Mouse (Mus musculus): Measurements from ENCODE around the gene Hdac4. TPM values are rescaled to one million over a fixed set of nuclear protein-coding genes. Genes with fewer than 3 reads are reported as not detected.

Hdac4 gene
- polyA plus RNA-seq, 1 experiment, result 0.35 TPM

DNA sequence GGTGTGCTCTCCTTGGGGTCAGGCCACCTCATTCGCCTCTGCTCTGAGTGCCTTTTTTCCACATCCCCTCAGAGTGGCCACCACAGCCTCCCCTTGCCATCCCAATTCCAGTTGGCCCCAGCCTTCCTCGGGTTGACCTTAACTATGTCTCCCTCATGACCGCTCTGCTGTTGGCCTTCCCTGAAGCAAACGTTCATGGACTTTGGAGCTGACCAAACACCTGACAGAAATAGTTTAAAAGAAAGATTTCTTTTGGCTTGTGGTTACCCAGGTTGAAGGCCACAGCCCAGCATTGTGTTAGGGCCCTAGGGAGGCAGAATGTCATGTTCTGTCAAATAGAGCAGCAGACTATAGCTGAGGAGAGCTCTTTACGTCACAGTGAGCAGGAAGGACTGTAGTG lies 301.2 kb downstream of the Hdac4 start:
- Histone ChIP-seq H3K27me3 (ENCODE audit: control insufficient read depth) (no peaks in the 10 kb centered on the region), H3K9me3 (ENCODE audit: control insufficient read depth, low read length) (peaks cover 13% of the 10 kb centered on the region), H3K4me3 (replicated peaks) (no peak overlapping the region), H3K4me1 (ENCODE audit: control insufficient read depth) (no peaks in the 10 kb centered on the region), H3K36me3 (ENCODE audit: control insufficient read depth) (no peaks in the 10 kb centered on the region)
- TF ChIP-seq TAL1 (IDR thresholded peaks at IDR 0.05; ENCODE audit: low read length) (no peak), GATA1 (IDR thresholded peaks at IDR 0.05; ENCODE audit: low read length) (no peak)

DNA sequence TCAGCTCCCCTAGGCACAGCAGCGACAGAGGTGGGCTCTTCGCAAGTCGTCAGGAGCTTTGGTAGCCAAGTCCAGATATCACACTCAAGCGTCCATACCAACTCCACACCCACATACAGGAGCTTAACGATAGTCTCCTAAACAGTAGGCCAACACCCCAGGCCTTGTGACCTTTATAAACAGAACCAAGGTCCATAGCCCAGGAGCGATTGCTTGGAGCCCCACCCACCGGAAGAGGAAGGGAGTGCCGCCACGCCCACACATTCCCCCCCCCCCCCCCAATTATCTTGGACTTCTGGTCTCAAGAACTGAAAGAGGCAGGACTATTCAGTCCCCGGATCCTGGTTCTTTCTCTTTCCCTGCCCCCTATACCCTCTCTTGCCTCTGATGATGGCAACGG lies 301.9 kb downstream of the Hdac4 start:
- no peaks in the 10 kb centered on the region for H3K36me3 ChIP-seq (ENCODE audit: control insufficient read depth)
- H3K4me3 ChIP-seq (replicated peaks), result no peak overlapping the region
- no peaks in the 10 kb centered on the region for H3K4me1 ChIP-seq (ENCODE audit: control insufficient read depth)
- TF ChIP-seq TAL1 (IDR thresholded peaks at IDR 0.05; ENCODE audit: low read length), result no peak
- no peak for TF ChIP-seq GATA1 (IDR thresholded peaks at IDR 0.05; ENCODE audit: low read length)
- no peaks in the 10 kb centered on the region for H3K27me3 ChIP-seq (ENCODE audit: control insufficient read depth)
- peaks cover 13% of the 10 kb centered on the region for H3K9me3 ChIP-seq (ENCODE audit: control insufficient read depth, low read length)

DNA sequence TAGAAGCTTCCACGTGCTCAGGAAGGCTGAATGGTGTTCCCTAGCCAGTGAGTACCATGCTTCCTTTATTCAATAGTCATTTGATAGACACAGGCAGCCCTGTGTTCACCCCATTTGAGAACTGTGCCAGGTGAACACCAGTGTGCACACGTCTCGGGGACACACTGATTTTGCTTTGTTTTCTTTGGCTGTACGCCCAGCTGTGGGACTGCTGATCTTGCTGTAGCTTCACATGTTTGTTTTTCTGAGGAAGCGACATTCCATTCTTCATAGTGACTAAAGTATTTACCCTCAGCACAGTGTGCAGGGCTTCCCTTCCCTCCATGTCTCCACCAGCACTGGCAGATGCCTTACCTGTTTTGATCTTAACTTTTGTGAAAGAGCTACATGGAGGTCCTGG lies 312.4 kb downstream of the Hdac4 start:
- no peaks in the 10 kb centered on the region for H3K36me3 ChIP-seq (ENCODE audit: control insufficient read depth)
- no peaks in the 10 kb centered on the region for H3K27me3 ChIP-seq (ENCODE audit: control insufficient read depth)
- H3K4me3 ChIP-seq (replicated peaks), result no peak overlapping the region
- no peak for TF ChIP-seq GATA1 (IDR thresholded peaks at IDR 0.05; ENCODE audit: low read length)
- TF ChIP-seq TAL1 (IDR thresholded peaks at IDR 0.05; ENCODE audit: low read length), result no peak
- H3K4me1 ChIP-seq (ENCODE audit: control insufficient read depth), result no peaks in the 10 kb centered on the region
- no peaks in the 10 kb centered on the region for H3K9me3 ChIP-seq (ENCODE audit: control insufficient read depth, low read length)

DNA sequence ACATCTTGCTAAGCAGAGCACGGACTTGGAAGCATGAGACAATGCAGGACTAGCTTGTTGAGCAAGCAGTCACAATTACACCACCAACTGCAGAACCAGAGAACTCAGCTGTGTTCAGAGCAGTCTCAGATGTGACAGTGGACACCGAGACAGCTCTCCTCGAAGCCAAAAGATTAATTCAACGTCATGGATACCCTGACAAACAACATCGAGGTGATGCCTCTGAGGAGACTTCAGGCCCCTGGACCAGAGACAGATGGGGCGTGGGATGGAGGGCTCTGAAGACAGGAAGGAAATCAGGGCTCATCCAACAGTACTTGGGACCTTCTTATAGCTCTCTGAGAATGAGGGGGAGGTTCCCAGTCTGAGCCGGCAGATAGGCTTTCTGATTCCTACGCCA lies 314.6 kb downstream of the Hdac4 start:
- Histone ChIP-seq H3K9me3 (ENCODE audit: control insufficient read depth, low read length) (no peaks in the 10 kb centered on the region), H3K4me3 (replicated peaks) (no peak overlapping the region), H3K4me1 (ENCODE audit: control insufficient read depth) (no peaks in the 10 kb centered on the region), H3K27me3 (ENCODE audit: control insufficient read depth) (no peaks in the 10 kb centered on the region), H3K36me3 (ENCODE audit: control insufficient read depth) (no peaks in the 10 kb centered on the region)
- TF ChIP-seq TAL1 (IDR thresholded peaks at IDR 0.05; ENCODE audit: low read length) (no peak), GATA1 (IDR thresholded peaks at IDR 0.05; ENCODE audit: low read length) (no peak)

GRCm38 (mm10) chr1:91880156-91880555 lies 315.3 kb downstream of the Hdac4 start:
- H3K27me3 ChIP-seq (ENCODE audit: control insufficient read depth), result no peaks in the 10 kb centered on the region
- no peak for TF ChIP-seq TAL1 (IDR thresholded peaks at IDR 0.05; ENCODE audit: low read length)
- TF ChIP-seq GATA1 (IDR thresholded peaks at IDR 0.05; ENCODE audit: low read length), result no peak
- no peaks in the 10 kb centered on the region for H3K9me3 ChIP-seq (ENCODE audit: control insufficient read depth, low read length)
- no peaks in the 10 kb centered on the region for H3K36me3 ChIP-seq (ENCODE audit: control insufficient read depth)
- no peaks in the 10 kb centered on the region for H3K4me1 ChIP-seq (ENCODE audit: control insufficient read depth)
- no peak overlapping the region for H3K4me3 ChIP-seq (replicated peaks)
